Mouse (Mus musculus) forebrain, postnatal 0 days (tissue): Measurements from ENCODE around the gene Akap14. TPM values are rescaled to one million over a fixed set of nuclear protein-coding genes. Genes with fewer than 3 reads are reported as not detected.
A peak's percentile ranks its signal among the peaks of the same experiment; 100 is the strongest.
"Not testable (repeated sequence)": the region's sequence is repeated elsewhere in the genome, so short reads cannot be mapped to it uniquely, and the experiment has no call there.

Experiments used
- ATAC-seq: fragments of 200-750 bp; cut with Nextera tagmentation; 2 replicates; pipeline ENCODE4 v1.8.0; 2017; ENCODE audit warnings: mild to moderate bottlenecking, moderate library complexity
- DNase-seq: peaks from one replicate; pipeline ENCODE4 v3.0.0-alpha.2; 2015
- H3K27ac ChIP-seq: fragments of 300-500 bp; sonication (generic); 2 replicates; pipeline ENCODE4 v1.5.1; 2014; ENCODE audit warnings: low read depth, mild to moderate bottlenecking, antibody characterized with exemption, low read length, moderate library complexity, mixed read lengths
- H3K27me3 ChIP-seq: fragments of 300-500 bp; sonication (generic); 2 replicates; pipeline ENCODE4 v1.6.1; 2014; ENCODE audit warnings: mild to moderate bottlenecking, low read length, mixed read lengths; ENCODE audit not compliant: insufficient read depth
- H3K36me3 ChIP-seq: fragments of 300-500 bp; sonication (generic); 2 replicates; pipeline ENCODE4 v1.6.1; 2014; ENCODE audit warnings: mild to moderate bottlenecking, moderate library complexity; ENCODE audit not compliant: insufficient read depth
- H3K4me1 ChIP-seq: fragments of 300-500 bp; sonication (generic); 2 replicates; pipeline ENCODE4 v1.6.1; 2014; ENCODE audit warnings: antibody characterized with exemption; ENCODE audit not compliant: insufficient read depth
- H3K4me2 ChIP-seq: fragments of 300-500 bp; sonication (generic); 2 replicates; pipeline ENCODE4 v1.6.1; 2014; ENCODE audit warnings: low read depth, mild to moderate bottlenecking, moderate library complexity
- H3K4me3 ChIP-seq: fragments of 300-500 bp; sonication (generic); 2 replicates; pipeline ENCODE4 v1.5.1; 2014; ENCODE audit warnings: low read depth, low read length, mixed read lengths
- H3K9ac ChIP-seq: fragments of 300-500 bp; sonication (generic); 2 replicates; pipeline ENCODE4 v1.6.1; 2014; ENCODE audit warnings: mild to moderate bottlenecking
- H3K9me3 ChIP-seq: fragments of 300-500 bp; sonication (generic); 2 replicates; pipeline ENCODE4 v1.6.1; 2016; ENCODE audit warnings: low read length
- CTCF ChIP-seq: sonication (generic); IDR thresholded peaks from 2 replicates; pipeline ENCODE4 v1.5.1; 2016; ENCODE audit warnings: antibody characterized with exemption, control low read depth, low read depth
- WGBS: fragments of 180-500 bp; shearing (Covaris S2); extraction: QIAGEN DNeasy Blood & Tissue Kit; methylation state at CpG from one replicate; pipeline ENCODE4 v1.1.7; 2014; 5-methylcytosine and 5-hydroxymethylcytosine counted together
- polyA plus RNA-seq: library from polyadenylated mRNA; unstranded; fragments of >200 nt; fragmentation: Nextera tagmentation; extraction: Ambion mirVana; gene quantifications from 2 replicates; pipeline ENCODE4 v1.2.1, GENCODE M21; 2015
- total RNA-seq: library from RNA; depleted of rRNA; stranded (reverse); fragments of >200 nt; gene quantifications from 2 replicates; pipeline ENCODE4 v1.2.3, GENCODE M21; 2014

Gene Akap14
- total and polyA plus RNA-seq, 2 experiments from 2014 or later, result 0.48 to 0.58 TPM

GRCm38 (mm10) chrX:37167085-37167484 lies 1.6 kb downstream of the Akap14 start:
- no peak overlapping the region for H3K27ac ChIP-seq
- peak; percentile 60 for TF ChIP-seq CTCF
- H3K36me3 ChIP-seq, result no peaks in the 10 kb centered on the region
- WGBS, result 42% methylated on average over 3 of the region's 3 CpGs
- H3K27me3 ChIP-seq, result no peaks in the 10 kb centered on the region
- H3K4me3 ChIP-seq, result no peak overlapping the region
- ATAC-seq (peak; percentile 50), DNase-seq (peak; percentile 40)
- no peaks in the 10 kb centered on the region for H3K4me1 ChIP-seq
- H3K9me3 ChIP-seq, result no peaks in the 10 kb centered on the region
- no peak overlapping the region for H3K4me2 ChIP-seq
- no peak overlapping the region for H3K9ac ChIP-seq

GRCm38 (mm10) chrX:37163115-37163514 lies 5.5 kb downstream of the Akap14 start:
- 79% methylated on average over 18 of the region's 18 CpGs for WGBS
- TF ChIP-seq CTCF, result no peak

DNA sequence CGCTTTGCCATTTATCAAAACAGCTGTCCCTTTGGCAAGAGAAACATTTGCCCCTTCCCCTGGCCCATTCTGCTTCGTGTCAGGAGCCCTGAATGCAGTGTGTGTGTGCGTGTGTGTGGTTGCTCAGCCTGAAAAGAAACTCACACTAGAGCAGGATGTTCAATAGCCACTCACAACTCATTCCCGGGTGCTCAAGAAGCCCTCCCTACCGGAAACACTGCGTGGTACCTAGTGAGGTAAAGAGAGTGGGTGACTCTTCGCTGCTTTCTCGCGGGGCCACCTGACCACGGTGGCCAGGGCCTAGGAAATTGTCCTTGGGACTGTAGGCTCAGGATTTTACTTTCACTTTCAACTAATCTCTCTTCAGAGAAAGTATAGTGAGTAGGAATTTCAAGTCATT lies 7.5 kb downstream of the Akap14 start:
- DNase-seq, result no peak
- H3K9ac ChIP-seq, result no peak overlapping the region
- no peaks in the 10 kb centered on the region for H3K36me3 ChIP-seq
- TF ChIP-seq CTCF, result no peak
- no peaks in the 10 kb centered on the region for H3K4me1 ChIP-seq
- no peaks in the 10 kb centered on the region for H3K9me3 ChIP-seq
- H3K4me3 ChIP-seq, result no peak overlapping the region
- 68% methylated on average over 10 of the region's 10 CpGs for WGBS
- H3K27ac ChIP-seq, result no peak overlapping the region
- no peaks in the 10 kb centered on the region for H3K27me3 ChIP-seq
- no peak overlapping the region for H3K4me2 ChIP-seq
- ATAC-seq, result no peak

More at GRCm38 (mm10) chrX:37163115-37163514, 5.5 kb downstream of the Akap14 start:
- Histone ChIP-seq H3K27ac (no peak overlapping the region), H3K9me3 (no peaks in the 10 kb centered on the region), H3K4me3 (no peak overlapping the region), H3K4me2 (no peak overlapping the region), H3K4me1 (no peaks in the 10 kb centered on the region), H3K27me3 (no peaks in the 10 kb centered on the region), H3K36me3 (no peaks in the 10 kb centered on the region), H3K9ac (no peak overlapping the region)
- ATAC-seq (no peak), DNase-seq (no peak)

DNA sequence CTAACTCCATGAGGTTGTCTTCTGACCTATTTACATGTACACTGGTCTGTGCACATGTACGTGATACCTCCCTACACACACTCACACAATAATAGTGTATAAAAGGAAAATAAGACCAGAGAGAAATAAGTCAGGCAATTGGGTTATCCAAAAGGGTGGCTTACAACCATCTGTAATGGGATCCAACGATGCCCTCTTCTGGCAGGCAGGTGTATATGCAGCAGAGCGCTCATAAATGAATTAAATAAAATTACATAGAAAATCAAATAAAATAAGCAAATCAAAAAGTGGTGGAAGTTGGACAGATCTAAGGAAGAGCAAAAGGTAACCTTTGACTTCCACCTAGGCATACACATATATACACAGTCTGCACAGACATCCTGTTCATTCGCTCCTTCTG lies 10.8 kb downstream of the Akap14 start:
- no peaks in the 10 kb centered on the region for H3K9me3 ChIP-seq
- 61% methylated on average over 4 of the region's 4 CpGs for WGBS
- H3K4me2 ChIP-seq, result no peak overlapping the region
- no peak overlapping the region for H3K4me3 ChIP-seq
- H3K27ac ChIP-seq, result no peak overlapping the region
- H3K4me1 ChIP-seq, result no peaks in the 10 kb centered on the region
- DNase-seq (no peak), ATAC-seq (no peak)
- peak; percentile 30; the same call in 1 of the 2 replicates for TF ChIP-seq CTCF
- H3K27me3 ChIP-seq, result no peaks in the 10 kb centered on the region
- H3K9ac ChIP-seq, result no peak overlapping the region
- H3K36me3 ChIP-seq, result no peaks in the 10 kb centered on the region

GRCm38 (mm10) chrX:37144954-37145353 lies 23.7 kb downstream of the Akap14 start:
- DNase-seq, result no peak
- peak; percentile 41 for TF ChIP-seq CTCF
- H3K4me3 ChIP-seq, result no peak overlapping the region
- no peaks in the 10 kb centered on the region for H3K4me1 ChIP-seq
- no peaks in the 10 kb centered on the region for H3K27me3 ChIP-seq
- ATAC-seq, result peak; percentile 36; the same call in 1 of the 2 replicates
- H3K27ac ChIP-seq, result no peak overlapping the region
- H3K36me3 ChIP-seq, result 0 out of 2 replicates have a peak, but pooled peaks cover 7% of the 10 kb centered on the region
- WGBS, result 90% methylated on average over 2 of the region's 2 CpGs
- no peaks in the 10 kb centered on the region for H3K9me3 ChIP-seq
- H3K9ac ChIP-seq, result no peak overlapping the region
- no peak overlapping the region for H3K4me2 ChIP-seq

DNA sequence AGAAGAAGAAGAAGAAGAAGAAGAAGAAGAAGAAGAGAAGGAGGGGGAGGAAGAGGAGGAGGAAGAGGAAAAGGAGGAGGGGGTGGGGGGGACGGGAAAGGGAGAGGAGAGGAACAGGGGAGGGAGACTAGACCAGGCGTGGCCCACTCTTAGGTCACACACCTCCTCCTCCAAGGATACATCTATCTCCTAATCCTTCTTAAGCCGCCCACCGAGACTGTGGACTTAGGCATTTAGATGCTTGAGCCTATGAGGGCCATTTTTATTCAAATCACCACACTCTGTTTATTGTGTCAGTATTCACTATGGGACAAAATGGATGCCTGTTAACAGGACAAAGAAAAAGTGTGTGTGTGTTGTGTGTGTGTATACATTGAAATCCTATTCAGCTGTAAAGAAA lies 24.1 kb downstream of the Akap14 start:
- not testable (repeated sequence) for H3K4me2 ChIP-seq, H3K4me3 ChIP-seq, H3K9ac ChIP-seq, ATAC-seq, H3K4me1 ChIP-seq, H3K27me3 ChIP-seq, DNase-seq, H3K27ac ChIP-seq, H3K9me3 ChIP-seq, H3K36me3 ChIP-seq
- 64% methylated on average over 1 of the region's 4 CpGs for WGBS

- Histone ChIP-seq H3K27me3 (no peaks in the 10 kb centered on the region), H3K4me1 (no peaks in the 10 kb centered on the region), H3K27ac (no peak overlapping the region), H3K36me3 (peaks cover 10% of the 10 kb centered on the region; the same call in 1 of the 2 replicates), H3K4me2 (no peak overlapping the region), H3K9me3 (no peaks in the 10 kb centered on the region), H3K9ac (no peak overlapping the region), H3K4me3 (no peak overlapping the region)
- DNase-seq (no peak), ATAC-seq (no peak)
- WGBS, result 84% methylated on average over 3 of the region's 3 CpGs
- TF ChIP-seq CTCF, result no peak
Observed at GRCm38 (mm10) chrX:37141732-37142131, 26.9 kb downstream of the Akap14 start.
